Mouse (Mus musculus) naive thymus-derived CD4-positive, alpha-beta T cell, adult 2 months (primary cell): ENCODE measurements at regions not wholly inside any gene's neighbourhood (a gene's known extent, or its start where the extent isn't known, plus 50 kb on each side); places are given as distances from the start of the nearest gene placed in this dataset.

Experiments
- DNase-seq: peaks from one replicate; pipeline ENCODE4 v3.0.0-alpha.2; 2011; ENCODE audit warnings: low read depth

GRCm38 (mm10) chr6:118285246-118285645 lies 87.7 kb upstream of the Ret start:
- no peak for DNase-seq

- no peak for DNase-seq
Measured at GRCm38 (mm10) chr6:118283949-118284568, 86.5 kb upstream of the Ret start.

GRCm38 (mm10) chr6:118263951-118264350 lies 66.4 kb upstream of the Ret start:
- DNase-seq = no peak

- no peak for DNase-seq
Measured at GRCm38 (mm10) chr6:118259881-118260280, 62.4 kb upstream of the Ret start.

GRCm38 (mm10) chr6:118254871-118255270 lies 57.4 kb upstream of the Ret start:
- no peak for DNase-seq

- no peak for DNase-seq
Measured at GRCm38 (mm10) chr6:118252711-118253110, 55.2 kb upstream of the Ret start.

- DNase-seq = no peak
Measured at GRCm38 (mm10) chr6:118251131-118251530, 53.6 kb upstream of the Ret start.

- DNase-seq = no peak
Measured at GRCm38 (mm10) chr6:118250006-118250405, 52.5 kb upstream of the Ret start.
